Mouse (Mus musculus): ENCODE results near the gene Clpsl2.

GRCm38 (mm10) chr17:28524831-28525430 lies 24.3 kb upstream of the Clpsl2 start:
- TF ChIP-seq POLR2A (IDR thresholded peaks at IDR 0.05; ENCODE audit: borderline replicate concordance, extremely low read depth, insufficient read depth, insufficient read length, poor library complexity, severe bottlenecking) (no peak), CTCF (IDR thresholded peaks at IDR 0.05; ENCODE audit: borderline replicate concordance, extremely low read depth, insufficient read depth, insufficient read length) (no peak)
